Mouse (Mus musculus) C2C12 (cell line): ENCODE data around the gene Ank3. TPM values are rescaled to one million over a fixed set of nuclear protein-coding genes. Genes with fewer than 3 reads are reported as not detected.

Source experiments
- H3K27me3 ChIP-seq: one replicate; pipeline ENCODE4 v1.6.1; 2011; ENCODE audit not compliant: control insufficient read depth, insufficient read depth, insufficient read length
- H3K36me3 ChIP-seq: one replicate; pipeline ENCODE4 v1.6.1; 2011; ENCODE audit not compliant: control insufficient read depth, insufficient read depth
- H3K4me3 ChIP-seq: one replicate; pipeline ENCODE4 v1.5.1; 2011; ENCODE audit warnings: mild to moderate bottlenecking, control low read depth; ENCODE audit not compliant: poor library complexity, insufficient read depth, severe bottlenecking
- H3K79me2 ChIP-seq: one replicate; pipeline ENCODE4 v1.6.1; 2011; ENCODE audit not compliant: control insufficient read depth, insufficient read depth
- H3K79me3 ChIP-seq: one replicate; pipeline ENCODE4 v1.6.1; 2011; ENCODE audit warnings: low read depth, control low read depth
- H3ac ChIP-seq: one replicate; pipeline ENCODE3; 2011; ENCODE audit warnings: low read depth; ENCODE audit not compliant: control insufficient read depth, insufficient read length
- CEBPB ChIP-seq: IDR thresholded peaks from one replicate; pipeline ENCODE4 v1.6.1; 2011; ENCODE audit warnings: low read depth, mild to moderate bottlenecking, control low read depth, moderate library complexity
- CTCF ChIP-seq: IDR thresholded peaks from one replicate; pipeline ENCODE4 v1.5.1; 2011; ENCODE audit not compliant: control insufficient read depth, insufficient read depth, insufficient read length
- FOSL1 ChIP-seq: IDR thresholded peaks from one replicate; pipeline ENCODE4 v1.8.0; 2011; ENCODE audit warnings: mild to moderate bottlenecking, low read length; ENCODE audit not compliant: poor library complexity, insufficient read depth, severe bottlenecking
- MAX ChIP-seq: IDR thresholded peaks from one replicate; pipeline ENCODE4 v1.6.1; 2011; ENCODE audit warnings: mild to moderate bottlenecking, control low read depth
- MYOD1 ChIP-seq: IDR thresholded peaks from one replicate; pipeline ENCODE4 v1.6.1; 2011; ENCODE audit warnings: low read depth; ENCODE audit not compliant: control insufficient read depth, insufficient read length
- MYOG ChIP-seq: IDR thresholded peaks from one replicate; pipeline ENCODE4 v1.6.1; 2011; ENCODE audit not compliant: control insufficient read depth, insufficient read length; ENCODE audit errors: extremely low read depth
- USF1 ChIP-seq: IDR thresholded peaks from one replicate; pipeline ENCODE4 v1.6.1; 2011; ENCODE audit warnings: low read depth, mild to moderate bottlenecking, control low read depth, moderate library complexity
- polyA plus RNA-seq: library from polyadenylated mRNA; unstranded; fragments of >200 nt; fragmentation: generic; extraction: Trizol; gene quantifications from one replicate; pipeline ENCODE4 v1.2.1, GENCODE M21; 2012; ENCODE audit warnings: missing spikeins

Ank3 gene
- polyA plus RNA-seq, 1 experiment = 9.8 TPM

- no peaks in the 10 kb centered on the region for H3K27me3 ChIP-seq
- H3K79me3 ChIP-seq = no peaks in the 10 kb centered on the region
- no peaks in the 10 kb centered on the region for H3K79me2 ChIP-seq
- no peaks in the 10 kb centered on the region for H3K36me3 ChIP-seq
- no peak overlapping the region for H3ac ChIP-seq
- TF ChIP-seq MYOD1 (no peak), USF1 (no peak), CTCF (no peak), MAX (no peak)
- H3K4me3 ChIP-seq = no peak overlapping the region
These were observed 308.5 kb downstream of the Ank3 start for GRCm38 (mm10) chr10:69706851-69707788.

GRCm38 (mm10) chr10:69707844-69708550 is 309.4 kb downstream of the Ank3 start:
- no peaks in the 10 kb centered on the region for H3K27me3 ChIP-seq
- no peaks in the 10 kb centered on the region for H3K36me3 ChIP-seq
- no peak overlapping the region for H3K4me3 ChIP-seq
- TF ChIP-seq FOSL1 (no peak), MYOG (no peak), MAX (no peak), MYOD1 (no peak), USF1 (no peak), CTCF (no peak), CEBPB (no peak)
- no peaks in the 10 kb centered on the region for H3K79me3 ChIP-seq
- no peak overlapping the region for H3ac ChIP-seq
- H3K79me2 ChIP-seq = no peaks in the 10 kb centered on the region

GRCm38 (mm10) chr10:69709631-69710030 is 311.1 kb downstream of the Ank3 start:
- no peak for TF ChIP-seq MYOD1
- no peak for TF ChIP-seq USF1
- TF ChIP-seq MYOG = no peak
- no peak for TF ChIP-seq CTCF
- TF ChIP-seq FOSL1 = no peak
- no peak for TF ChIP-seq MAX
- no peak for TF ChIP-seq CEBPB
- Histone ChIP-seq H3K79me2 (no peaks in the 10 kb centered on the region), H3ac (no peak overlapping the region), H3K4me3 (no peak overlapping the region), H3K27me3 (no peaks in the 10 kb centered on the region), H3K36me3 (no peaks in the 10 kb centered on the region), H3K79me3 (no peaks in the 10 kb centered on the region)

GRCm38 (mm10) chr10:69710802-69711201 is 312.2 kb downstream of the Ank3 start:
- Histone ChIP-seq H3K79me2 (no peaks in the 10 kb centered on the region), H3ac (no peak overlapping the region), H3K4me3 (no peak overlapping the region), H3K27me3 (no peaks in the 10 kb centered on the region), H3K36me3 (no peaks in the 10 kb centered on the region), H3K79me3 (no peaks in the 10 kb centered on the region)
- TF ChIP-seq MYOD1 = no peak
- no peak for TF ChIP-seq CTCF
- no peak for TF ChIP-seq MAX
- TF ChIP-seq FOSL1 = no peak
- TF ChIP-seq MYOG = no peak
- TF ChIP-seq CEBPB = no peak
- TF ChIP-seq USF1 = no peak

GRCm38 (mm10) chr10:69716907-69717306 is 318.3 kb downstream of the Ank3 start:
- TF ChIP-seq USF1 (peak; percentile 66), MYOD1 (no peak), CEBPB (no peak), CTCF (no peak), MAX (no peak), FOSL1 (no peak)
- no peak overlapping the region for H3ac ChIP-seq
- H3K36me3 ChIP-seq = no peaks in the 10 kb centered on the region
- no peak overlapping the region for H3K4me3 ChIP-seq
- no peaks in the 10 kb centered on the region for H3K27me3 ChIP-seq
- H3K79me3 ChIP-seq = no peaks in the 10 kb centered on the region
- no peaks in the 10 kb centered on the region for H3K79me2 ChIP-seq

GRCm38 (mm10) chr10:69719421-69719820 is 320.8 kb downstream of the Ank3 start:
- Histone ChIP-seq H3K79me2 (no peaks in the 10 kb centered on the region), H3ac (no peak overlapping the region), H3K4me3 (no peak overlapping the region), H3K36me3 (no peaks in the 10 kb centered on the region), H3K27me3 (no peaks in the 10 kb centered on the region), H3K79me3 (no peaks in the 10 kb centered on the region)
- TF ChIP-seq MYOD1 = no peak
- TF ChIP-seq USF1 = no peak
- no peak for TF ChIP-seq MAX
- TF ChIP-seq MYOG = no peak
- no peak for TF ChIP-seq CTCF
- TF ChIP-seq CEBPB = no peak
- no peak for TF ChIP-seq FOSL1
